Mouse (Mus musculus): ENCODE results near the gene Specc1l.

DNA sequence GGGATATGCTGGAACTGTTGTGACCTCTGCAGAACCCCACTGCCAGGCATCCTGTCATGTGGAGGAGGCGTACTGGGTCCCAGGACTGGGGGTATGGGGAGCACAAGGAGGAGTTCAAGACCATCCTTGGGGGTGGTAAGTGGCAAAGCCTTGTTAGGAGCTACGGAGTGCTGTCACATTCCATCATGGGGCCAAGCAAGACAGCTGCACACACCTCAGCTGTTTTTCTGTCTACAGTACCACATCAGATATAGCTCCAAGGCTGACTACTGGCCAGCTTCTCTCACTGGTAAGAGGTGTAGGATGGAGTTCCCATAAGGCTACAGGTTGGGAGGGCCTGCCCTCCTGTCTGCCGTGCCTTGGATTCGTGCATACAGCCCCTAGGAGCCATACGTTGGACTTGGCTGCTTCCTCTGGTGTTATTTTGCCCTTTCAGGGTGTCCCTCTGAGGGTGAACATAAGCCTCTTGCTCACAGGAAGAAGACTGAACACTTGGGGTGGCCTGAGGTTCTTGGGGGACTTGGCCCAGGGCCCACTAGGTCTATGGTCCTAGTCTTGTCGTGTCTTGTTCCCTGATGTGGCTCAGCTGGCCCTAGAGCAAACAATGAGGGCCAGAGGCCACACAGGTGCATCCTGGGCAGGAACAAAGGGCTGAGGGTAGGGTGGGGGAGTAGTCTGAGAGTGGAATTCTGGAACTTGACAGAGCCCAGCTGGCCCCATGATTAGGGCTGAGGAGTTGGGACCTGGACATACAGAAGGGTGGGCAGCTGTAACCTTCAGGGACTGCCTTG, 102.5 kb downstream of the Specc1l start:
- no peak for TF ChIP-seq CTCF (IDR thresholded peaks at IDR 0.05; ENCODE audit: control insufficient read depth, insufficient read depth, insufficient replicate concordance, low read depth, low read length)
- no peak for TF ChIP-seq POLR2A (IDR thresholded peaks at IDR 0.05; ENCODE audit: control insufficient read depth, low read depth, low read length)

Measured in testis, adult 2 months (tissue).